Mouse (Mus musculus): Measurements from ENCODE around the gene Upp2.

The Upp2 gene

DNA sequence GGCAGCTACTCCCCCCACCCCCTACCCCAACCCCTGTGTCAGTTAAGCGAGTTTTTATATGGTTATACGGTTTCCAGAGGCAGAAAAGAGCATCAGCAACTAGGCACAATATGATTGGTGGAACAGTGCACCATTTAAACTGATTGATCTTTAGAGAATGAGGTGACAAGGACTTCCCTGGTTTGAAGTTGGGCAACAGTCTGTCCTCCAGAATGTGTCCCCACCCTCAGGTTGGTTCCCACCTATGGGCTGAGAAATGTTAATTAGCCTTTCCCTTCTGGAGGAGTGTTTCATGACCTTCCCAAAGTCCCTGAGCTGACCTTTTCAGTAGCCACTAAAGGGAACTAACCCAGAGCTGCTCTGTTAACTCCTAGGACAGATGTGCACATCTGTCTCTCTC lies 58.6 kb downstream of the Upp2 start:
- DNase-seq = no peak

DNA sequence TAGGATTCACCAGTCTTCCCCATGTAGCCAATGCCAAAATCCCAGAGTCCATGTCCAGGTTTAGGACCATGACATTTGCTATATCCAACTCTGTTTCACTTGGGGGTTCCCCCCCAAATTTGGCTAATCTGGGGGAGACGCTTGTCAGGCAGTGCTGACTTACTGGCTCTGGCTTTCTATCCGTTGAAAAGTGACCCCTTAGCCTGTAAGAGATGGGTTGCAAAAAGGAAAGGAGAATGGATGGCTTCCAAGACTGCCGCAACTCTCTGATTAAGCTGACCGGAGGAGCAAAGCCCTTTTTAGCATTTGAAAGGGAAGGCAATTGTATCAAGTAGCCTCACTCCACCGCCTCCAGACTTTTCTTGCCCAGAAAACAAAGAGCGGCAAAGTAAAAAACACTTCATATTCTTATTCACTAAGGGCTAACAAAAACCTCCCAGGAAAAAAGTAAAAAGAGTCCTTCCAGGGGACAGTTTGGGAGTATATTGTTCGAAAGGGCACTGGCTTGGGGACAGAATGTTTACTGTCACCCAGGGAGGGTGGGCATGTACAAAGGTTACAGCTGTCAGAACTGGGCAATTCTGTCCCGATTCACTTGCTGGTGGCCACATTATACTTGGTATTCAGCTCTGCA lies 59.2 kb downstream of the Upp2 start:
- DNase-seq = no peak

- no peak for DNase-seq
Observed at GRCm38 (mm10) chr2:58627981-58628380, 60.9 kb downstream of the Upp2 start.

DNA sequence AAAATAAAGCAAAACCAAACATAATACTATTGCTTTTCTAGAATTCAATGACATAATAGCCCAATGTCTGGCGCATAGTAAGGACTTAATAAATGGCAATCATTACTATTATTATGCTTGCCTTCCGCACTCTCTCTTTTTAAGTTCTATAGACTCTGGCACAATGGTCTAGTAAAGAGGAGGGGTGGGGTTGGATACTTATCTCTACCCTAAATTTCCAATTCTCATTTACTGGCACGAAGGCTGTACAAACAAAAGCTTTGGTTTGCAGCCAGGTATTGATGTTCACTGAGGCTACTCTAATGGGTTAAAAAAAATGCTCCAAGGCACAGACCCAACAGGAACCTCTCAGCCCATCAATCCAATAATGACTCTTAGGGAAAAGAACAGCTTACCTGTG lies 61.9 kb downstream of the Upp2 start:
- no peak for DNase-seq

- no peak for DNase-seq
Observed at GRCm38 (mm10) chr2:58629440-58629839, 62.3 kb downstream of the Upp2 start.

GRCm38 (mm10) chr2:58633791-58634190 lies 66.7 kb downstream of the Upp2 start:
- DNase-seq = no peak

DNA sequence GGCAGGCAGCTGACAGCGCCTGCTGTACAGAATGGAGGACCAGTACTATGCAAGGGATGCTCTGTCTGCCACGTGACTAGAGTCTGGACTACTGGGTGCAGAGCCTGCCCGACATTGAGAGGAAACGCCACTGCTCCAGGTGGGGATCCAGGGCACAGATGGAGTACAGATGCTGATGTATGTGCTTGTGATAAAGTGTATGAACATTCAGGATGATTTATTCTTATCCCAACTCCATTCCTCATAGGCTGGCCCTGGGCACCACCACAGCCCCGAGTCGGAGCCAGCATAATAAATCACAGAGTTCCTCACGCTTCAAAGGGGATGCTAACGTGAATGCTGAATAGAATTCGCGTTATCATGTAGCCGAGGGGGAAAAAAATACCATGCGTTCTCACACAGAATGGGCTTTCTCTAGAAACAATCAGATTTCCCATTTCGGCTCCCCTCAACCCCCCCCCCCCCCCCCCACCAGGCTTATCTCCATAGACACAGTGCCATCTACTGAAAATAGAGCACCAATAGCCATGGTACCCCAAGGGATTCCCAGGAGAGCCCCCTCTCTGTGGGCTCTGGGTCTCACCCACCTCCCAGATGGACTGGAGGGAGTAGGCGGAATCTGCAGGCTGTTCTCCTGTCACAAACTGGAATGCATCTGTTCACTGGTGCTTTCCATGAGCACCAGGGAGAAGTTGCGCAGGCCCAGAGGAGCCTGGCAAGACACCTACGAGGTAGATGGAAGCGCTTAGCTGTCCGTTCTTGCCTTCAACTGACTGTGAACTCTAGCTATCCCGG lies 74.9 kb downstream of the Upp2 start:
- DNase-seq = no peak

GRCm38 (mm10) chr2:58645667-58646066 lies 78.6 kb downstream of the Upp2 start:
- no peak for DNase-seq

DNA sequence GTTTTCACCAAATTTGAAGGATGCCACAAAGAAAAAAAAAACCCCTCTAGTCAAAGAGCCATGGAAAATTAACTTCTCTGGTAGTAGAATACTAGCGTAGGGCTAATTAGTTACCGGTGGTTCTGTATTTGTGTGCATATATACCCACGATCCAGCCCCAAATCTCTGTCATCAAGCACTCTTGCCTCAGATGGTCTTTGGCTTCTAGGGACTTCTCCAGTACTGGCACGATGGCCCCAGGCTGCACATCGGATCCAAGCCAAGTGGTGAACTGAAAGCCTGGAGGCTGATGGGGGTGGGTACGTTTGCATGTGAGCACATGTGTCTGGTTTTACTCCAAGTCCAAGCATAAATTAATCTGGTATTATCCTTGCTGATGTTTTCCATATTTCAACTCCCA lies 88.1 kb downstream of the Upp2 start:
- no peak for DNase-seq

- no peak for DNase-seq
Observed at GRCm38 (mm10) chr2:58656959-58657358, 89.9 kb downstream of the Upp2 start.

GRCm38 (mm10) chr2:58657855-58658254 lies 90.8 kb downstream of the Upp2 start:
- no peak for DNase-seq

DNA sequence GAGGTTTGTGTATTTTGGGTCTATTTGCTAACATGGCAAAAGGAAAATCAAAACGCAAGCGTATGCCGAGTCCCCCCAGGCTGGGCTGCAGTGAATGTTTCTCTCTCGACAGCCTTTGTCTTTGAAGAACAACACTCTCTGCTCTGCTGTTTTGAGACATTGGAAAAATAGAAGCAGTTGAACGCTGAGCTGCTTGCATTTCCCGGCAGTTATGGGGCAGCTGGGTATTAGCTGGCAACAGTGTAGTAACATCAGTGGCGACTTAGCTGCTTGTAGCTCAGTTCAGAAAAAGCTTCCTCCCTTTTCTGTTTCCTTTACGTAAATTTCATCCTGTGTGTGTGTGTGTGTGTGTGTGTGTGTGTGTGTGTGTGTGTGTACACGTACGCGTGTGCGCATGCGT lies 93.5 kb downstream of the Upp2 start:
- no peak for DNase-seq

DNA sequence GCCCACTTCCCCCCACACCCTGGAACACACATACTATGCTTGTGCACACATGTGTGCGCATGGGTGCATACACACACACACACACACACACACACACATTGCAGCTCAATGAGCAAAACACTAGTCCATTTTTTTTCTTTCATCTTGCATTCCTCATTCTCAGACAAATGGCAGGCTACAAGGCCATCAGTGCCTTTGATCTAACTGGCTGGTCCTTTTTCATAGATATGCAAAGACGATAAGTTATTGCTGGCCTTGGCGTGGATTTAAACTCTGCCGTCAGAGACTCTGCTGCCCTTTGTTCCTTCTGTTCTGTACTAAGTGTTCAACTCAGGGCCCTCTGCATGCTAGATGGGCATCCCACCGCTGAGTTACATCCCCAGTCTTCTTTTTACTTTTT lies 94.0 kb downstream of the Upp2 start:
- DNase-seq = no peak

DNA sequence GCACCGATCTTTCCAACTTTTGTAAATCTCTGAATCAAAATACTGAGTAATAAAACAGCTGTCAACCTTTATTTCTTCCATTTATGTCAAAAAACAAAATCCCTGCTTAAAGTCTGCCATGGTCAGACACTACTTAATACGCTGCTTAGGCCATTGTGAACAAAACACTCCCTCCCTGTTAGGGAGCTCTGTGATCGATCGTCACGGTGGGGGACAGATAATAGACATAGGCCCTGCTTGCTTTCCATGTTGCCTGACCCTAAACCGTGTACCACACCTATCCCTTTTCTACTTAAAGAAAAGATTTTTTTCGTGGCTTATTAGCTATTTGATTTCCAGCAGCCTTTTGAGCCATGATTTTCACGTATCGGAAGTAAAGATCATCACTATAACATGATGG lies 95.6 kb downstream of the Upp2 start:
- DNase-seq = no peak

- no peak for DNase-seq
Observed at GRCm38 (mm10) chr2:58663404-58664120, 96.5 kb downstream of the Upp2 start.

DNA sequence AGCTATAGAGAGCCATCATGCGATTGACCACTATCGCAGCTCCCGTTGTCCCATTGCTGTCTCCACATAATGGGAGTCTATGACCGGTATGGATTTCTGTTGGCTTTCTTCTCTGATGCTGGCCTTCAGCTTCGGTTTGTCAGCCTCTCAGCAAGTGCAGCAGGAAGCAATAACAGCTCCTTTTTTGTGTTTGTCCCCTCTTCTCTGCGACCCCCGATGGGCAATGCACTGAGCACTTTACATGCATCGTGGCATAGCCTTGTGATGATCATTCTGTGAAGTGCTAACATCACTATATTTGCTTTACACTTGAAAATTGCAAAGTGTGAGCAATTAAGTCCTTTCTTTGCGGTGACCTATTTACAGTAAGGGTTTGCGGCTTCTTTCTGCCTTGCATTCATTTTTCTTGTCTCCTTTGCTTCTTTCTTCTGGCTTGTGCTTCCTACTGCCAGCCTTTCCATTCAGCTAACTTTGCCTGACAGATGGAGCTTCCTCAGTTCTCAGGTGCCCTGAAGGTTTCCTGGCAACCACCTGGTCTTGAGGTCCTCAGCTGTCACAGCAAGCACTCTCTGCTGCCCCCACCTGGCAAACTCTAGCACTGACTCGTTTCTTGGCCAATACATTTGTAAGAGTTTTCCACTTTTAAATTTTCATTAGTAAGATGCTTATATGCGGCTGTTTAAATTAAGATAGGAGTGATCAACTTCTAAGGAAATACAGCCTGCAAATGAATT lies 98.2 kb downstream of the Upp2 start:
- peak; percentile 53 to 55 for DNase-seq

DNA sequence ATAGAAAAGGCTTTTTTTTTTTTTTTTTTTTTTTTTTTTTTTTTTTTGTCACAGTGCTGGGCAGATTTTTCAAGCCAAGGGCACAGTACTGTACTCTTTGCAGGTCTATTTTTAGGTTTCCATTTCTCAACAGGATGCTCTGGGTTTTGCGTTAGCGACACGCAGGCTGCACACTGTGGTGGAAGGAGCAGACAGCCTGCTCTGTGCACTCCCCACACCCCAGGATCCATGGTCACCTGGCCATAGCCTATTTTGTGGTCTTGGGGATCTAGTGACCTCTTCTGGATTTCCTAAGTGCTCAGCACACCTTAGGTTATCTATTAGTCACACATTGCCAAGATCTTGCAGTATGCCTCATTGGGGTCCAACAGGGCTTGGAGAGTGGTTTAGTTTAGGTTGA lies 100.2 kb downstream of the Upp2 start:
- no peak for DNase-seq

DNA sequence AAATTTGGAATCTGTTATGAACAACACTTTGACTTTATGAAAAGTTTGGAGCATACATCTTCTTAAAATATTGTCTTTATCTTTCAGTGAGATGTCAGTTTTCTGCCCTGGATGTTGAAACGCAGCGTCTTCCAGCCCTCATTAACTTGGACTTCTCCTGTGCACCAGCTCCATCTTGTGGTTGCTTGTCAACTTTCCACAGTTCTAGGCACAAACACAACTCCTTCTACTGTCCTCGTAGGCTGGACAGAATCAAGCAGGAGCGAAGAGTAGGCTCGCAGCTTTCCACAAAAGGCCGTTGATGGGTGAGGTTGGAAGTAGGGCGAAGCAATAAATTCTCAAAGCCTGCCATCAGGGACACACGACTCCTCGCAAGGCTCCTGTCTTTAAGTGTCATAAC lies 100.9 kb downstream of the Upp2 start:
- DNase-seq = no peak

GRCm38 (mm10) chr2:58669114-58669513 lies 102.0 kb downstream of the Upp2 start:
- DNase-seq = no peak

GRCm38 (mm10) chr2:58672520-58672919 lies 105.4 kb downstream of the Upp2 start:
- no peak for DNase-seq

DNA sequence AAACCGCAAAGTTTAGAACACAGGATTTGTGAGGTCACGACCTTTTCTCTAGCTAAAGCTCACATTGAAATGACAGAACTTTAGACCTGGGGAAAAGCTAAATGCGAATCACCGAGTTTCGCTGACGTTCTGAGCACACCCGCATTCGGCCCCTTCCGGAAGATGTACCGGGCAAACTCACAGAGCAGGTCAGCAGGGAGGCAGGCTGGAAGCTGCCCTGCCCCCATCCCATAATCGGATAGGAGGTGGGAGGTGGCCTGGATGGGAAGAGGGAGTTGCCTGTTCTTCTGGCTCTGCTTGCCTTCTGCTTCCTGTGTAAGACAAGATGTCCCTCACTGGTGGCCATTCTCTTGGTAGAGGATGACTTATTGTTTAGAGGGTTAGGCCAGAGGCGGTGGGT lies 112.9 kb downstream of the Upp2 start:
- no peak for DNase-seq

- DNase-seq = peak; percentile 23 to 29
Observed at GRCm38 (mm10) chr2:58680794-58681193, 113.7 kb downstream of the Upp2 start.

DNA sequence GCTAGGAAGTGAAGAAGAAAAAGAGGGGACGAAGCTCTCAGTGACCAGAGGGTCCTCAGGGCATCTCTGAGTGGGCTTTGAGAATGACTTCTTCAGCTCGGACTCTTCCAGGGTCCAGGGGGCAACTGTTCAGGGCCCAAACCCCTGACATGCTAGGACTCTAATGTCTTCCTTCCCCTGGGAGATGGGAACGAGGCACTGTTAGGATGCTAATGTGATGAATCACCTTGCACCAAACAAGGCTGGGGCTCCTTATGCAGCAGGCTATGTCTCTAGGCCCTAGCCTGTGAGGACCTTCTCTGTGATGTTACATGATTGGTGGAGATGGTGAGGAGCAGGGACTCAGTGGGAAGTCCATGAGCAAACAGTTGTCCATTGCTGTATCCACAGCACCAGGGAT lies 114.3 kb downstream of the Upp2 start:
- no peak for DNase-seq

Measured in thymus, postnatal 36 days (tissue).